Comparison of ENCODE assay signal across 10 mouse cellular contexts in the genomic region with DNA sequence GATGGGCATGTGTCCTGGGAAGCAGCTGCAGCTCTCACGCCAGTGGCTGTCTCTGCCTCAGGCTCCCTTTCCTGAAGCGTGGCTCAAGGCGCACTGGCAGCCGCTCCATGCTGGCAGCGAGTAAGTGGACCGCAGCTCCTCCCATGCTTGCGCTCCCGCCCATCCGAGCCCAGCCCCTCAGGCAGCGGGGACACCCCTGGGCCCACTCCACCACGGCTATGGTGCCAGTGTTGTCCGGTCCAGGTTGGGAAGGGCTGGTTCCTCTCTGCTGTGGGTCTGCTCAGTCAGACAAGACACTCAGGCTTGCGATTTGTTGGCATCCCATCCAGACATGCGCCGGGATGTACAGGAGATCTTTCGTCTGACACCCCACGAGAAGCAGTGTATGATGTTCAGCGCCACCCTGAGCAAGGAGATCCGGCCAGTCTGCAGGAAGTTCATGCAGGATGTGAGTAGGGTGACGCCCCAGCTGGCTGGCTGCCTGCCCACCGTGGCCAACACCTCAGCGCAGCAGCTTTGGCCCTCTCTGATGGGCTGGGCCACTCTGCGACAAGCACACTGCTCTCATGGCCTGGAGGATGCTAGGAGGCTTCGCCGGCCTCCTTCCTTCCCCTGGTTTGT. TPM values are rescaled to one million over a fixed set of nuclear protein-coding genes. Genes with fewer than 3 reads are reported as not detected.
DNase-seq lines count a peak whose midpoint lies in the region; ATAC-seq and TF ChIP-seq lines count a peak whose summit lies in the region.
"Had no signal": no experiment of that assay in that cellular context is flagged by ENCODE, and none has a peak within 500 bp of the region (broad histone marks: within the 10 kb centered on the region; RNA-seq: fewer than 3 reads in every experiment).

No protein-coding gene starts in this region.

- no peak overlapping the region for H3K27ac ChIP-seq in heart, embryonic 10.5 days
- H3K27ac ChIP-seq in thymus, adult 2 months (ENCODE audit: control insufficient read depth, insufficient read depth, low read length) = no peak overlapping the region
- H3K27ac ChIP-seq: hindbrain, embryonic 13.5 days; limb, embryonic 13.5 days had no signal

- no peak for TF ChIP-seq POLR2A in thymus, adult 2 months (IDR thresholded peaks at IDR 0.05; ENCODE audit: control insufficient read depth, extremely low read depth, insufficient read depth, low read length, poor library complexity)

- ATAC-seq in megakaryocyte progenitor cell, adult 5-6 weeks (replicated peaks; ENCODE audit: poor library complexity) = no peak

- H3K27me3 ChIP-seq in heart, embryonic 10.5 days (ENCODE audit: insufficient read depth, poor library complexity, severe bottlenecking) = no peaks in the 10 kb centered on the region
- H3K27me3 ChIP-seq in thymus, adult 2 months (ENCODE audit: control insufficient read depth, insufficient read depth, low read length) = no peaks in the 10 kb centered on the region
- H3K27me3 ChIP-seq: hindbrain, embryonic 13.5 days; limb, embryonic 13.5 days had no signal

- H3K36me3 ChIP-seq in heart, embryonic 10.5 days = peaks cover 74% of the 10 kb centered on the region
- H3K36me3 ChIP-seq in thymus, adult 2 months (ENCODE audit: control insufficient read depth, insufficient read depth, low read length) = peaks cover 69% of the 10 kb centered on the region

- H3K9me3 ChIP-seq in heart, embryonic 10.5 days = no peaks in the 10 kb centered on the region
- H3K9me3 ChIP-seq: hindbrain, embryonic 13.5 days; limb, embryonic 13.5 days had no signal

- WGBS in heart, embryonic 10.5 days = 88% methylated on average over 25 of the region's 25 CpGs
- 93% methylated on average over 25 of the region's 25 CpGs for WGBS in thymus, adult 2 months

- DNase-seq in heart, adult 18-20 months = peak; percentile 81 to 92
- no peak for DNase-seq in heart, embryonic 10.5 days (ENCODE audit: low spot score)
- DNase-seq in heart, adult 8-10 months (ENCODE audit: low spot score) = peak; percentile 84
- peak; percentile 88 for DNase-seq in kidney, postnatal 14 days
- peak; percentile 77 to 84 for DNase-seq in natural killer cell, adult 2 months (ENCODE audit: low spot score in 2 of 2)
- no peak for DNase-seq in thymus, adult 2 months
- DNase-seq in right cerebral cortex, postnatal 10 days (ENCODE audit: low spot score in 2 of 2) = no peak

- H3K4me3 ChIP-seq in heart, embryonic 10.5 days = no peak overlapping the region
- no peak overlapping the region for H3K4me3 ChIP-seq in thymus, adult 2 months (ENCODE audit: control insufficient read depth, insufficient read depth, low read length)
- H3K4me3 ChIP-seq: hindbrain, embryonic 13.5 days; limb, embryonic 13.5 days had no signal

- TF ChIP-seq CTCF in thymus, adult 2 months (IDR thresholded peaks at IDR 0.05; ENCODE audit: borderline replicate concordance, control insufficient read depth, extremely low read depth, insufficient read depth, low read length, poor library complexity) = no peak

- peaks cover 10% of the 10 kb centered on the region for H3K4me1 ChIP-seq in heart, embryonic 10.5 days
- no peaks in the 10 kb centered on the region for H3K4me1 ChIP-seq in thymus, adult 2 months (replicated peaks; ENCODE audit: control insufficient read depth, insufficient read depth, low read length)

RNA-seq across cellular contexts. Expression of a gene that starts 6.5 kb away (rescaled TPM):
- total RNA-seq in heart, adult 18-20 months (2021) = 10 to 100 TPM; 15.2 to 15.9 TPM
- 221 and 253 TPM in 2 replicates for polyA plus RNA-seq in heart, embryonic 10.5 days (2016; fragmentation: Nextera tagmentation; extraction: Ambion mirVana)
- 10 to 100 TPM; 14.2 to 17.0 (median 15.4) TPM for total RNA-seq in heart, adult 8-10 months (2022)
- polyA plus RNA-seq in thymus, adult 2 months (2012; rRNA removed) = 157 and 171 TPM in 2 replicates
- 119 and 139 TPM in 2 replicates for total RNA-seq in megakaryocyte progenitor cell, adult 5-6 weeks (2015)
- 121 and 131 TPM in 2 replicates for total RNA-seq in megakaryocyte progenitor cell, adult 5-6 weeks (2017)

RNA-seq across cellular contexts. Expression of a gene that starts 19.6 kb away (rescaled TPM):
- 10 to 100 TPM; 41.1 to 43.2 TPM for total RNA-seq in heart, adult 18-20 months (2021)
- 11.8 and 17.1 TPM in 2 replicates for polyA plus RNA-seq in heart, embryonic 10.5 days (2016; fragmentation: Nextera tagmentation; extraction: Ambion mirVana)
- 10 to 100 TPM; 42.4 to 50.4 (median 43.5) TPM for total RNA-seq in heart, adult 8-10 months (2022)
- 190 and 193 TPM in 2 replicates for polyA plus RNA-seq in thymus, adult 2 months (2012; rRNA removed)
- total RNA-seq in megakaryocyte progenitor cell, adult 5-6 weeks (2015) = 27.1 and 29.1 TPM in 2 replicates
- total RNA-seq in megakaryocyte progenitor cell, adult 5-6 weeks (2017) = 19.8 and 30.2 TPM in 2 replicates

RNA-seq across cellular contexts. Expression of a gene that starts 22.5 kb away (rescaled TPM):
- 10 to 100 TPM; 51.1 to 52.7 TPM for total RNA-seq in heart, adult 18-20 months (2021)
- 21.5 and 23.2 TPM in 2 replicates for polyA plus RNA-seq in heart, embryonic 10.5 days (2016; fragmentation: Nextera tagmentation; extraction: Ambion mirVana)
- 10 to 100 TPM; 44.0 to 47.6 (median 46.6) TPM for total RNA-seq in heart, adult 8-10 months (2022)
- 321 and 324 TPM in 2 replicates for polyA plus RNA-seq in thymus, adult 2 months (2012; rRNA removed)
- 31.5 and 31.6 TPM in 2 replicates for total RNA-seq in megakaryocyte progenitor cell, adult 5-6 weeks (2015)
- total RNA-seq in megakaryocyte progenitor cell, adult 5-6 weeks (2017) = 62.5 and 78.8 TPM in 2 replicates

RNA-seq across cellular contexts. Expression of a gene that starts 55.0 kb away (rescaled TPM):
- total RNA-seq in heart, adult 18-20 months (2021) = under 1 TPM; 0.07 to 0.41 TPM
- 0.36 and 0.46 TPM in 2 replicates for polyA plus RNA-seq in heart, embryonic 10.5 days (2016; fragmentation: Nextera tagmentation; extraction: Ambion mirVana)
- total RNA-seq in heart, adult 8-10 months (2022) = under 1 TPM; 0.17 to 0.57 (median 0.26) TPM
- 0.50 and 0.61 TPM in 2 replicates for polyA plus RNA-seq in thymus, adult 2 months (2012; rRNA removed)
- total RNA-seq in megakaryocyte progenitor cell, adult 5-6 weeks (2015) = 0.10 TPM in 1 of 2 replicates, not detected in the other
- 0.87 and 1.6 TPM in 2 replicates for total RNA-seq in megakaryocyte progenitor cell, adult 5-6 weeks (2017)

Comparison
In these comparisons a context has a peak if more than half of its experiments do, and no peak if none do; other contexts are left out.
1. DNase-seq: peak in heart, adult 18-20 months (2 of 2), heart, adult 8-10 months (single experiment), kidney, postnatal 14 days (single experiment) and natural killer cell, adult 2 months (2 of 2); none in heart, embryonic 10.5 days (single experiment), thymus, adult 2 months (single experiment) and right cerebral cortex, postnatal 10 days (0 of 2).
2. RNA of a gene that starts 6.5 kb away (total RNA-seq): 119 to 139 TPM in megakaryocyte progenitor cell, adult 5-6 weeks; 15.2 to 15.9 TPM in heart, adult 18-20 months and 14.2 to 17.0 TPM in heart, adult 8-10 months; every median in the first group is over 4 times any median in the second.